ENCODE assay signal across 8 mouse cellular contexts in genomic region chr19:34877898-34878602, GRCm38 (mm10). TPM values are rescaled to one million over a fixed set of nuclear protein-coding genes. Genes with fewer than 3 reads are reported as not detected.
DNase-seq lines count a peak whose midpoint lies in the region; ATAC-seq and TF ChIP-seq lines count a peak whose summit lies in the region.

No protein-coding gene starts in this region.

- in situ Hi-C loops in Patski (cut with MboI; ENCODE audit: low pct_unique_long_range_greater_than_20kb) = no loop called here

- H3K4me2 ChIP-seq in hindbrain, embryonic 13.5 days = peak overlapping the region; percentile 75

- peaks cover 20% of the 10 kb centered on the region for H3K4me1 ChIP-seq in hindbrain, embryonic 13.5 days (replicated peaks)

- H3K9me3 ChIP-seq in hindbrain, embryonic 13.5 days = no peaks in the 10 kb centered on the region

- peak overlapping the region; percentile 99 for H3K27ac ChIP-seq in hindbrain, embryonic 13.5 days

- ATAC-seq in Patski = peak; percentile 96
- ATAC-seq in hindbrain, embryonic 13.5 days (ENCODE audit: low FRiP score) = peak; percentile 96

- under 1% methylated on average over 43 of the region's 45 CpGs for WGBS in hindbrain, embryonic 13.5 days

- TF ChIP-seq CTCF in Patski (IDR thresholded peaks at IDR 0.05) = peak; percentile 67

- H3K36me3 ChIP-seq in hindbrain, embryonic 13.5 days = no peaks in the 10 kb centered on the region

- DNase-seq in Patski (ENCODE audit: low read depth, low spot score) = peak; percentile 73
- DNase-seq in cerebellum, postnatal 14 days = peak; percentile 83 to 84
- DNase-seq in frontal cortex, postnatal 14 days (ENCODE audit: low spot score in 2 of 2) = peak; percentile 80 to 88
- DNase-seq in layer of hippocampus, postnatal 25 days (ENCODE audit: extremely low spot score in 1 of 2, low spot score in 1 of 2) = peak; percentile 68 to 75
- peak; percentile 95 for DNase-seq in lung, postnatal 25 days (ENCODE audit: low spot score)
- peak; percentile 63 for DNase-seq in retina, postnatal 7 days (ENCODE audit: low read depth, low spot score)
- DNase-seq in urinary bladder, adult 2 months (ENCODE audit: low spot score) = peak; percentile 75

- CTCF ChIA-PET in Patski (lab: Charles Lee) = interaction anchor here (1.0 to 1.4 kb wide), 2 partner anchors 22 to 52 kb away, joined by 3 read pairs; no protein-coding TSS in a partner anchor

- POLR2A ChIA-PET in Patski (lab: Charles Lee) = no interaction called here

- H3K9ac ChIP-seq in hindbrain, embryonic 13.5 days = peak overlapping the region; percentile 97

- H3K27me3 ChIP-seq in Patski = no peaks in the 10 kb centered on the region
- no peaks in the 10 kb centered on the region for H3K27me3 ChIP-seq in hindbrain, embryonic 13.5 days

- peak overlapping the region; percentile 91 for H3K4me3 ChIP-seq in hindbrain, embryonic 13.5 days

RNA-seq across cellular contexts. Expression of gene Pank1, which starts 1.2 kb away (rescaled TPM):
- polyA plus RNA-seq in Patski (2021) = 21.2 TPM
- 7.6 and 7.7 TPM in 2 replicates for polyA plus RNA-seq in hindbrain, embryonic 13.5 days (2015; fragmentation: Nextera tagmentation; extraction: Ambion mirVana)
- total RNA-seq in layer of hippocampus, postnatal 25 days (2021) = 10 to 100 TPM; 19.5 to 20.5 TPM
- polyA plus RNA-seq in urinary bladder, adult 2 months (2012; rRNA removed) = 1.4 and 3.2 TPM in 2 replicates

RNA-seq across cellular contexts. Expression of gene Kif20b, which starts 44.1 kb away (rescaled TPM):
- 34.1 TPM for polyA plus RNA-seq in Patski (2021)
- polyA plus RNA-seq in hindbrain, embryonic 13.5 days (2015; fragmentation: Nextera tagmentation; extraction: Ambion mirVana) = 15.6 and 21.3 TPM in 2 replicates
- 1 to 10 TPM; 1.0 TPM for total RNA-seq in layer of hippocampus, postnatal 25 days (2021)
- 2.7 and 2.9 TPM in 2 replicates for polyA plus RNA-seq in urinary bladder, adult 2 months (2012; rRNA removed)

Comparison
In these comparisons a context has a peak if more than half of its experiments do, and no peak if none do; other contexts are left out.
1. Peak in every context shown above with its lines: DNase-seq, ATAC-seq, H3K4me3 ChIP-seq and H3K27ac ChIP-seq.